Mouse (Mus musculus): ENCODE data around the gene Ccin. TPM values are rescaled to one million over a fixed set of nuclear protein-coding genes. Genes with fewer than 3 reads are reported as not detected.

Ccin gene
- polyA plus RNA-seq, 1 experiment from 2014 or later: not detected

DNA sequence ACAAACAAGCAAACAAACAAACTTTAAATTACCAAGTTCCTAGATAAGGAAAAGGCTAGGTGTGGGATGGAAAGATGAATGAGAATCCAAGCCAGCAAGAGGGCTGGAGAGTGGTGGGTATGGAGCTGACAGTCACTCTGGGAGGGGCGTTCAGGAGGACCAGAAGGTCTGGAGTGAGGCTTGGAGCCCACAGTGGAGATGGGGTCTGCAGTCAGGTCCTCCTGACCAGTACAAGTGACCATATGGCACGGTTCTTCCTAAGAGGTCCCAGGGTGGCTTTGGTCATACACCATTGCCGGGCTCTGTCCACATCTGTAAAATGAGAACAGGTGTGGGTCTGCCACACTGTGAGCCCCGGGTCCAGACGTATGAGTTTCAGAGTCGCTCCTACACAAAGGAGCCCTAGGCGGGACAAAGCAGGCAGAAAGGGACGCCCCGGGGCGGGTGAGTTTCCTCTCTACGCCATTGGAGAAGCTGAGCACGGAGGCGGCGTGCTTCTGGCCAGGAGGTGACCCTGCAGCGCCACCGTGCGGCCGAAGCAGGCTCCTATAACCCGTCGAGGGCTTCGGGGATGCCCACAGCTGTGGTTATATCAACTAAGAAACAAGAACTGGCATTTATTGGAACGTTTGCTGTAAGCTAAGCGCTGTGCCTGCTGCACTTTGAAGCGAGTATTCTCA lies 1.1 kb upstream of the Ccin start:
- no peak overlapping the region for H3K27ac ChIP-seq
- under 1% methylated on average over 24 of the region's 24 CpGs for WGBS (ENCODE audit: missing documents)

DNA sequence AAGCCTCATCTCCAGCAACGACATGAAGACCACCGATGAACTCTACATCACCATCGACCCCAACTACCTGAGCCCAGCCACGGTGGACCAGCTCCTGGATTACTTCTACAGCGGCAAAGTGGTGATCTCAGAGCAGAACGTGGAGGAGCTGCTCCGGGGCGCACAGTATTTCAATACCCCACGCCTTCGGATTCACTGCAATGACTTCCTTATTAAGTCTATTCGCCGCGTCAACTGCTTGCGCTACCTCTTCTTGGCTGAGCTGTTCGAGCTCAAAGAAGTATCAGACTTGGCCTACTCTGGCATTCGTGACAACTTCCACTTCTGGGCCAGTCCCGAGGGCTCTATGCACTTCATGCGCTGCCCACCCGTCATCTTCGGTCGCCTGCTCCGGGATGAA lies 473 bp downstream of the Ccin start:
- no peak overlapping the region for H3K4me3 ChIP-seq (ENCODE audit: inconsistent target)
- H3K27ac ChIP-seq: no peak overlapping the region
- WGBS (ENCODE audit: missing documents): 91% methylated on average over 22 of the region's 22 CpGs
- H3K36me3 ChIP-seq (ENCODE audit: inconsistent target): no peaks in the 10 kb centered on the region
- H3K79me2 ChIP-seq (ENCODE audit: inconsistent target): no peaks in the 10 kb centered on the region

More for the DNA sequence above, 1.1 kb upstream of the Ccin start:
- Histone ChIP-seq H3K4me3 (ENCODE audit: inconsistent target) (no peak overlapping the region), H3K36me3 (ENCODE audit: inconsistent target) (no peaks in the 10 kb centered on the region), H3K79me2 (ENCODE audit: inconsistent target) (no peaks in the 10 kb centered on the region)

DNA sequence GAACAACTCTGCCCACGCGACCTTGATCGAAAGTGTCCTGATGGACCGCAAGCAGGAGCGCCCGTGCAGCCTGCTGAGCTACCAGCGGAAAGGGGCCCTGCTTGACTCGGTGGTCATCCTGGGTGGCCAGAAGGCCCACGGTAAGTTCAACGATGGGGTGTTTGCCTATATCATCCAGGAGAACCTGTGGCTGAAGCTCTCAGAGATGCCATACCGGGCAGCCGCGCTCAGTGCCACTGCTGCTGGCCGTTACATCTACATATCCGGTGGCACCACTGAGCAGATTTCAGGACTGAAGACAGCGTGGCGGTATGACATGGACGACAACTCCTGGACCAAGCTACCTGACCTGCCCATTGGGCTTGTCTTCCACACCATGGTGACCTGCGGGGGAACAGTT lies 1.0 kb downstream of the Ccin start:
- Histone ChIP-seq H3K79me2 (ENCODE audit: inconsistent target) (no peaks in the 10 kb centered on the region), H3K4me3 (ENCODE audit: inconsistent target) (no peak overlapping the region)
- 94% methylated on average over 19 of the region's 19 CpGs for WGBS (ENCODE audit: missing documents)

DNA sequence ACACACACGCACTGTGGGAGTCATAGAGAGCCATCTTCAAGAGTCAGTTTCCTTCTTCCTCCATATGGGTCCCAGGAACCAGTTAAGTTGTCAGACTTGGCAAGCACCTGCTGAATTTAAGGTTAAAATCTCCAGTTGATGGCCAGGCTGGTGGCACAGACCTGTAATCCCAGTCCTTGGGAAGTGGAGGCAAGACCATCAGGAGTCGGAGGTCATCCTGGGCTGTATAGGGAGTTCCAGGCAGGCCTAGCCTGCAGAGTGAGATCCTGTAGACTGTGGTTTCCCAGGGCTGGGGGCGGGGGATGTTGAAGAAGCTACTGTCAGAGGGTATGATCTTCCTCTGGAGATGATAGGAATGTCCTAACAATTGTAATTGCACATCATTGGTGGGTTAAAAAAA lies 5.7 kb downstream of the Ccin start:
- H3K79me2 ChIP-seq (ENCODE audit: inconsistent target): no peaks in the 10 kb centered on the region
- WGBS (ENCODE audit: missing documents): 86% methylated on average over 3 of the region's 3 CpGs
- H3K4me3 ChIP-seq (ENCODE audit: inconsistent target): no peak overlapping the region
- H3K27ac ChIP-seq: no peak overlapping the region
- no peaks in the 10 kb centered on the region for H3K36me3 ChIP-seq (ENCODE audit: inconsistent target)

More for the DNA sequence above, 1.0 kb downstream of the Ccin start:
- Histone ChIP-seq H3K36me3 (ENCODE audit: inconsistent target) (no peaks in the 10 kb centered on the region), H3K27ac (no peak overlapping the region)

DNA sequence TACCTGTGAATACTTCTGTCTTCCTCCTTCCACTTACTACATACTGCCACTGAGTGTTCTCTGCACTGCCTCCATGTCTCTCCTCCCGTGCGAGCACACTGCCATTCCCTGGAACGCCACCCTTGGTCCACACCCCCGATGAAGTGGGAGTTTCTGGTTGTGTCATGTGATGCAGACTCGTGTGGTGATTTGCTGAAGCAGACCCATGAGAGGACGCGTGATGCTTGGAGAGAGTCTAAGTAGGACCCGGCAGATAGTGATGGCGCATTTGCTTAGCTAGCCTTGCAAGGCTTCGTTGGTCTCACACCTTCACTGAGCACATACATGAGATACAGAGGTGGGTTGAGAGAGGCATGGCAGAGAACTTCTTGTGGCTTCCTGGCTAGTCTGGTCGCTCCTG lies 9.8 kb downstream of the Ccin start:
- Histone ChIP-seq H3K27ac (no peak overlapping the region), H3K79me2 (ENCODE audit: inconsistent target) (no peaks in the 10 kb centered on the region), H3K36me3 (ENCODE audit: inconsistent target) (no peaks in the 10 kb centered on the region), H3K4me3 (ENCODE audit: inconsistent target) (no peak overlapping the region)
- WGBS (ENCODE audit: missing documents): 95% methylated on average over 10 of the region's 11 CpGs

DNA sequence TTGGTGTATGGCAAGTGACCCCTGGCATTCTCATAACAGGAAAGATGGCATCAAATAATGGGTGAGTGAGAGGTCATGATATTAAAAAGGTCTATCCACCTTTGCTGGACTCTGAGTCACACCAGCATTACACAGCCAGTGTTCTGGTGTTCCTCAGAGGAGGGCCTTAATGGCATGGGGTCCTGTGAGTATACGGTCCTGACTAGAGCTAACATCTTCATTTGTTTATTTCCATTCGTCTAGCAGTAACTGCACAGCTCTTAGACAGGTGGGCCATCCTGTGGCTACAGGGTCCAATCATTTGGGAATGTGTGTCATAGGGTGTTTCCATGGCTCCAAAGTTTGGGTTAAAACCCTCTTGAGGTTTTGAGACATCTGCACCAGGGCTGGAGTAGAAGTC lies 11.1 kb downstream of the Ccin start:
- H3K36me3 ChIP-seq (ENCODE audit: inconsistent target): no peaks in the 10 kb centered on the region
- 88% methylated on average over 2 of the region's 2 CpGs for WGBS (ENCODE audit: missing documents)
- no peaks in the 10 kb centered on the region for H3K79me2 ChIP-seq (ENCODE audit: inconsistent target)
- no peak overlapping the region for H3K27ac ChIP-seq
- no peak overlapping the region for H3K4me3 ChIP-seq (ENCODE audit: inconsistent target)

DNA sequence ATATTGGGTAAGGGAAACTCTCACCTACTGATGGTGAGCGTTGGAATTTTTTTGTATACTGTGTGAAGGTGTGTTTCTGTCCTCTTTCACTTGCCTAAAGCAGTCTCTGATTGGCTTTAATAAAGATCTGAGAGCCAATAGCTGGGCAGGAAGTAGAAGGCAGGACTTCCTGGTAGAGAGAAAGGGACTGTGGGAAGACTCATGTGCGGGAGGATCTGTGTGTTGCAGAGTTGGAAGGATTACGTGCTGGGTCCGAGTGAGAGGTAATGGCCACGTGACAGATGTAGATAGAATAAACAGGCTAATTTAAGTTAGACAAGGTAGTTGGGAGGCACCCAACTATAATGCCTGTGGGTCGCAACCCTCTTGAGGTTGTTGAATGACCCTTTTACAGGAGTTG lies 20.3 kb downstream of the Ccin start:
- H3K4me3 ChIP-seq (ENCODE audit: inconsistent target): no peak overlapping the region
- WGBS (ENCODE audit: missing documents): 97% methylated on average over 6 of the region's 6 CpGs
- no peaks in the 10 kb centered on the region for H3K36me3 ChIP-seq (ENCODE audit: inconsistent target)
- no peak overlapping the region for H3K27ac ChIP-seq
- no peaks in the 10 kb centered on the region for H3K79me2 ChIP-seq (ENCODE audit: inconsistent target)

DNA sequence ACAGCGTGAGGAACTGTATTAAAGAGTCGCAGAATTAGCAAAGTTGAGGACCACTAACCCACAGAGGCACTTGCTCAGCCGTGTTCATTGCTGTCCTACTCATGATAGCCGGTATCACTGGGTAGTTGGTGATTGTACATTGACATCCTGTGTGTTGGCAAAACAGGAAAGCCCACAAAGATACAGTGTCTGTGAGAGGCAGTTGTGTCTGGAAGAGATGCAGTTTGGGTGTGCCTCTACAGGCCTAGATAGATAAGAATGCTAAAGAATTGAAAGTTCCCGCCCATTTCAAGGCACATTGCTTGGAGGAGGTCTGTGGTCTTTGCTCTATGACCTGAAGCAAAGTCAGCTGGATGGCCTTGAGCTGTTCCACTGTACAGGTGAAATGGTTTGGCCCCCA lies 20.8 kb downstream of the Ccin start, which contains the start of gene Clta:
Gene Clta, plus strand, starts transcription at position 327 of the 400 bp plus-strand sequence.
- H3K4me3 ChIP-seq (ENCODE audit: inconsistent target): no peak within 1 kb of the TSS
- H3K36me3 ChIP-seq (ENCODE audit: inconsistent target): no peaks in the 10 kb centered on the region
- no peak within 1 kb of the TSS for H3K27ac ChIP-seq
- no peaks in the 10 kb centered on the region for H3K79me2 ChIP-seq (ENCODE audit: inconsistent target)
- WGBS (ENCODE audit: missing documents): 94% methylated on average over 5 of the region's 5 CpGs

DNA sequence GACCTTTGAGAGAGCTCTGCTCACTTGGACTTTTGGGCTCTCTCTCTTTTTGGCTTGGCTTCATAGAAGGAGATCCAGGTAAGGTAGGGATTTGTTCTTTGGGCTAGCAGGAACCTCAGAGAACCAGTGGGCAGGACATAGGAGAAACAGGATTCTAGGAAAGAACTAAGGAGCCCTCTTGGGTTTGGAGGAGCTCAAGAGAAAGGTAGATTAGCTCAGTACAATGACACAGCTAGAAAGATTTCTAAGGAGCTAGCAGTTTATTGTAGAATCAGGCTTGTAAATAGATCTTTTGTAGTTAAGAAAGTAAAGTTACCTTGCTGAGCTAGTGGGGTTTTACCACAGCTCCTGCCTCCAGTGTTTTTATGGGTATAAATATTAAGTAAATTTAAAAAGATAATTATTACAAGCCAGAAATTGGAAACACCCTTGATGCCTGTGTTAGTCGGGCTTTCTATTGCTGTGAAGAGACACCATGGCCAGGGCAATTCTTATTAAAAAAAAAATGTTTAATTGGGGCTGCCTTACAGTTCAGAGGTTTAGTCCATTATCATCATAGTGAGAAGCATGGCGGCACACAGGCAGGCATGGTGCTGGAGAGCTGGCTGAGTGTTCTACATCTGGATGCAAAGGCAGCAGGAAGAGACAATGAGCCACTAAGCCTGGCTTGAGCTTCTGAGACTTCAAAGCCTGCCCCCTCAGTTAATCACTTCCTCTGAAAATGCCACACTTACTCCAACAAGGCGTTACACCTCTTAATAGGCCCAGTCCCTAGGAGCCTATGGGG lies 21.5 kb downstream of the Ccin start:
- H3K27ac ChIP-seq: no peak overlapping the region
- no peaks in the 10 kb centered on the region for H3K79me2 ChIP-seq (ENCODE audit: inconsistent target)
- no peaks in the 10 kb centered on the region for H3K36me3 ChIP-seq (ENCODE audit: inconsistent target)
- H3K4me3 ChIP-seq (ENCODE audit: inconsistent target): no peak overlapping the region
- WGBS (ENCODE audit: missing documents): 91% methylated on average over 3 of the region's 3 CpGs

DNA sequence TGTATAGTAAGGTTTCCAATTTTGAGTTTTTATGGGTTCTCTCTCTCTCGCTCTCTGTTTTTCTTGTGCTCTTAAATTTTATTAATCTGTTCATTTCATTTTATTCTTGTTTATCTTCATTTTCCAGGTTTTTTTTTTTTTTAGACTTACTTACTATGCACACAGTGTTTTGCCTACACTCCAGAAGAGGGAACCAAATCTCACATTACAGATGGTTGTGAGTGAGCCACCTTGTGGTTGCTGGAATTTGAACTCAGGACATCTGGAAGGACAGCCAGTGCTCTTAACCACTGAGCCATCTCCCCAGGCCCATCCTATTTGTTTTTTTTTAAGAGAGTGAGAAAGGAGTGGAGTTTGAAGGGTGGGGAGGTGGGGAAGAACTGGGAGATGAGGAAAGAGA lies 26.9 kb downstream of the Ccin start:
- WGBS (ENCODE audit: missing documents): 100% methylated on average over 1 of the region's 1 CpGs
- Histone ChIP-seq H3K79me2 (ENCODE audit: inconsistent target) (peaks cover 38% of the 10 kb centered on the region), H3K4me3 (ENCODE audit: inconsistent target) (no peak overlapping the region), H3K36me3 (ENCODE audit: inconsistent target) (no peaks in the 10 kb centered on the region), H3K27ac (no peak overlapping the region)

DNA sequence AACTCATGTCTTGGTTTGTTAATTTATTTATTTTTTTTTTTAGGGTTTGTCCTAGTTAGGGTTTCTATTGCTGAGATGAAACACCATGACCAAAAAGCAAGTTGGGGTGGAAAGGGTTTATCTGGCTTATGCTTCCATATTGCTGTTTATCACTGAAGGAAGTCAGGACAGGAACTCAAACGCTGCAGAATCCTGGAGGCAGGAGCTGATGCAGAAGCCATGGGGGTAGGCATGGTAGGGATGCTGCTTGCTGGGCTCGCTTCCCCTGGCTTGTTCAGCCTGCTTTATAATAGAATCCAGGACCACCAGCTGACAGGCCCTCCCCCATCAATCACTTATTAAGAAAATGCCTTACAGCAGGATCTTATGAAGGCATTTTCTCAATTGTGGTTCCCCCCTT lies 27.6 kb downstream of the Ccin start:
- H3K27ac ChIP-seq: no peak overlapping the region
- no peaks in the 10 kb centered on the region for H3K36me3 ChIP-seq (ENCODE audit: inconsistent target)
- H3K79me2 ChIP-seq (ENCODE audit: inconsistent target): peaks cover 45% of the 10 kb centered on the region
- WGBS (ENCODE audit: missing documents): 83% methylated on average over 2 of the region's 2 CpGs
- no peak overlapping the region for H3K4me3 ChIP-seq (ENCODE audit: inconsistent target)

DNA sequence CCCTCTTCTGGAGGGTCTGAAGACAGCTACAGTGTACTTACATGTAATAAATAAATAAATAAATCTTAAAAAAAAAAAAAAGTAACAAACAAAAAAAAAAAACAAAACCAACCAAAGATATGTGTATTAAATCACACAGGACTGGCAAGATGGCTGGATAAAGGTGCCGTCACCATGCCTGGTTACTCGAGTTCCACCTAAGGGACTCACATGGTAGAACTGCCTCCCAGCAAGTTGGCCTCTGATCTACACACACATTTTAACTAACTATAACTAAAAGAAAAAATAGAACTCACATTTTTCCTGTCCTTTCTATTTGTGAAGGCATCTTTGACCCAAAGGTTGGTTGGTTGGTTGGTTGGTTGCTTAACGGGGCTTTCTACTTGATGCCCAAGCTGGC lies 28.5 kb downstream of the Ccin start:
- WGBS (ENCODE audit: missing documents): 83% methylated on average over 3 of the region's 3 CpGs
- Histone ChIP-seq H3K4me3 (ENCODE audit: inconsistent target) (peak overlapping the region; percentile 94), H3K27ac (peak overlapping the region; percentile 90), H3K36me3 (ENCODE audit: inconsistent target) (no peaks in the 10 kb centered on the region), H3K79me2 (ENCODE audit: inconsistent target) (peaks cover 54% of the 10 kb centered on the region)

DNA sequence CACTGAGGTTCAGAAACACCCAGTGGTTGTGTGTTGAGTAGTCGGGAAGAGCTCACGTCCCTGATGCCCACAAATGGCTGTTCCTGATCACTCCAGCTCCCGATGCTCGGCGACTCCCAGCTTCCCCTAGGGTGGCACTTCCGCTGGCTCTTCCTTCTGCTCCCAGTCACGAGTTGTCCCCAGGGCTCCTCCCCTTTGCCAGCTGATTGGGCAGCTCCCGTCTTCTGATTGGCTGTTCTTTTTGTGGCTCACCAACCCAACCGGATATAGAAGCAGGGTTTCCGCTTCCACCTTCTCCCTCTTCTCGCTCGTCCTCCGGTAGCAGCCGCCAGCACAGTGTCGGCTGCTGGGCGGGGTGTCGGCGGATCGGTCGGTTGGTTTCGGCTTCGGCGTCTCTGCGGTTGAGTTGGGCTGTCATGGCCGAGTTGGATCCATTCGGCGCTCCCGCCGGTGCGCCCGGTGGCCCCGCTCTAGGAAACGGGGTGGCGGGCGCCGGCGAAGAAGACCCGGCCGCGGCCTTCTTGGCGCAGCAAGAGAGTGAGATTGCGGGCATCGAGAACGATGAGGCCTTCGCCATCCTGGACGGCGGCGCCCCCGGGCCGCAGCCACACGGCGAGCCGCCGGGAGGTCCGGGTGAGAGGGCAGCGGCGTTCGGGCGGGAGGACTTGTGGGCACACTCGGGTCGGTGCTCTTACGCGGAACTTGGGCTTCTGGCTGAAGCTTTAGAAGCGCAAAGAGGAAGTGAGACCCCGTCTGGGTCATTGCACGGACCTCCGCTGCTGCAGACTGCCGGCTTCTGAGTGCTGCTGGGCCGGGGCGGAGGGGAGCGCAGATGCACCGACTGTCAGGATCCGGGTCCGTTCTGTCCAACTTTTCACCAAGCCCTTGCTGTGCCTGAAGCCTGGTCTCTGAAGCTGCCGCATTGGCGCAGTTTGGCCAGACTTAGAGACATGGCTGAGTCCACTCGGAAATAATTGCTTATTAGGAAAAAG lies 29.4 kb downstream of the Ccin start:
- Histone ChIP-seq H3K4me3 (ENCODE audit: inconsistent target) (peak overlapping the region; percentile 94), H3K79me2 (ENCODE audit: inconsistent target) (peaks cover 63% of the 10 kb centered on the region), H3K36me3 (ENCODE audit: inconsistent target) (0 out of 2 replicates have a peak, but pooled peaks cover 3% of the 10 kb centered on the region), H3K27ac (peak overlapping the region; percentile 90)
- WGBS (ENCODE audit: missing documents): under 1% methylated on average over 77 of the region's 77 CpGs

DNA sequence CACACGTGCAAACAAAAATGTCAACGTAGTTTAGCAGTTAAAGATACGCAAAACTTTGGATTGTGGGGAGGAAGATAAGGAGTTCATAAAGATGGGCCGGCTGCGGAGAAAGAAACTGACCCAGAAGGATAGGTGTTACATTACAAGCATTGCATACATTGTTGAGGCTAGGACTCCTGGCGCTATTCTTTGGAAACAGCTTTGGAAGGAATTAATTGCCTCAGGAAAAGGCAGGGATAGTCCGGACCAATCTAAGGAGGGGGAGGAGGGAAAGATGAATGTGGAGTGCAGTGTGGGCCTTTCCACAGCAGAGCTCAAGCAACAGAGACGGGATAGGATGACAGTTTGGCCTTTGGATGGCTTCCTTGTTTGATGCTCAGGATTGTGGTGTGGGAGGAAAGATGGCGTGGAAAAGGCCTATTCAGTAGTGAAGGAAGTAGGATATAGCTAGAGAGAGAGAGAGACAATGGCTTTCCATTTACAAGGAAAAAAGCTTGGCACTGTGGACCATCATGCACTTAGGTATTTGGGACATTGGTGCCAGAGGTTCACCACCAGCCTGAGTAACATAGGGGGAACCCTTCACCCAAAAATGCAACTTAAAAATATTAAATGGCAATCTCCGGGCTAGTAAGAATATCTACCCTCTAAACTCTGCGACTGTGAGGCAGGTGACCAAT lies 30.2 kb downstream of the Ccin start:
- Histone ChIP-seq H3K36me3 (ENCODE audit: inconsistent target) (peaks cover 10% of the 10 kb centered on the region; the same call in 1 of the 2 replicates), H3K27ac (peak overlapping the region; percentile 90), H3K4me3 (ENCODE audit: inconsistent target) (peak overlapping the region; percentile 94), H3K79me2 (ENCODE audit: inconsistent target) (peaks cover 72% of the 10 kb centered on the region)
- WGBS (ENCODE audit: missing documents): 19% methylated on average over 11 of the region's 11 CpGs

Data from macrophage (primary cell).